Mouse (Mus musculus): ENCODE results near the gene Afap1.

The Afap1 gene

GRCm38 (mm10) chr5:35973800-35974199, 80.7 kb downstream of the Afap1 start:
- DNase-seq (ENCODE audit: low spot score in 2 of 2) = peak; percentile 51 to 79

- no peak for DNase-seq (ENCODE audit: low spot score in 2 of 2)
Observed at GRCm38 (mm10) chr5:35974265-35974664, 81.1 kb downstream of the Afap1 start.

- DNase-seq (ENCODE audit: low spot score in 2 of 2) = peak; percentile 53 to 57
Observed at GRCm38 (mm10) chr5:35975681-35976080, 82.6 kb downstream of the Afap1 start.

GRCm38 (mm10) chr5:35980542-35980941, 87.4 kb downstream of the Afap1 start:
- no peak for DNase-seq (ENCODE audit: low spot score in 2 of 2)

GRCm38 (mm10) chr5:35981341-35981740, 88.2 kb downstream of the Afap1 start:
- no peak for DNase-seq (ENCODE audit: low spot score in 2 of 2)

- DNase-seq (ENCODE audit: low spot score in 2 of 2) = peak; percentile 58 to 74
Observed at GRCm38 (mm10) chr5:35981976-35982375, 88.9 kb downstream of the Afap1 start.

- no peak for DNase-seq (ENCODE audit: low spot score in 2 of 2)
Observed at GRCm38 (mm10) chr5:35985611-35986010, 92.5 kb downstream of the Afap1 start.

GRCm38 (mm10) chr5:35988085-35988484, 95.0 kb downstream of the Afap1 start:
- DNase-seq (ENCODE audit: low spot score in 2 of 2) = no peak

- DNase-seq (ENCODE audit: low spot score in 2 of 2) = no peak
Observed at GRCm38 (mm10) chr5:35989506-35989905, 96.4 kb downstream of the Afap1 start.

GRCm38 (mm10) chr5:35989986-35990735, 97.0 kb downstream of the Afap1 start:
- DNase-seq (ENCODE audit: low spot score in 2 of 2) = no peak

GRCm38 (mm10) chr5:36003797-36004196, 110.7 kb downstream of the Afap1 start:
- DNase-seq (ENCODE audit: low spot score in 2 of 2) = no peak

- DNase-seq (ENCODE audit: low spot score in 2 of 2) = no peak
Observed at GRCm38 (mm10) chr5:36006106-36006505, 113.0 kb downstream of the Afap1 start.

GRCm38 (mm10) chr5:36006586-36006985, 113.5 kb downstream of the Afap1 start:
- no peak for DNase-seq (ENCODE audit: low spot score in 2 of 2)

GRCm38 (mm10) chr5:36007649-36008048, 114.5 kb downstream of the Afap1 start:
- no peak for DNase-seq (ENCODE audit: low spot score in 2 of 2)

GRCm38 (mm10) chr5:36009405-36009804, 116.3 kb downstream of the Afap1 start:
- DNase-seq (ENCODE audit: low spot score in 2 of 2) = no peak

- no peak for DNase-seq (ENCODE audit: low spot score in 2 of 2)
Observed at GRCm38 (mm10) chr5:36018366-36018765, 125.2 kb downstream of the Afap1 start.

GRCm38 (mm10) chr5:36021091-36021490, 128.0 kb downstream of the Afap1 start:
- DNase-seq (ENCODE audit: low spot score in 2 of 2) = no peak

- DNase-seq (ENCODE audit: low spot score in 2 of 2) = no peak
Observed at GRCm38 (mm10) chr5:36022361-36022760, 129.2 kb downstream of the Afap1 start.

GRCm38 (mm10) chr5:36024003-36024685, 131.0 kb downstream of the Afap1 start:
- DNase-seq (ENCODE audit: low spot score in 2 of 2) = no peak

- DNase-seq (ENCODE audit: low spot score in 2 of 2) = no peak
Observed at GRCm38 (mm10) chr5:36025076-36025475, 132.0 kb downstream of the Afap1 start.

- DNase-seq (ENCODE audit: low spot score in 2 of 2) = peak; percentile 19 to 20
Observed at GRCm38 (mm10) chr5:36033531-36034426, 140.7 kb downstream of the Afap1 start.

- no peak for DNase-seq (ENCODE audit: low spot score in 2 of 2)
Observed at GRCm38 (mm10) chr5:36039596-36039995, 146.5 kb downstream of the Afap1 start.

Data from urinary bladder, postnatal 36 days (tissue).